Mouse (Mus musculus): ENCODE results near the gene Vmn1r83. TPM values are rescaled to one million over a fixed set of nuclear protein-coding genes. Genes with fewer than 3 reads are reported as not detected.

Gene Vmn1r83
- total RNA-seq (2021), result not detected
- long read RNA-seq, experiment 1, result 0 reads
- long read RNA-seq, experiment 2, result 0 reads

- no peak for DNase-seq (ENCODE audit: low spot score in 2 of 2)
These were observed at the start of gene Vmn1r83 for GRCm38 (mm10) chr7:12329381-12329780. Vmn1r83 (minus strand) TSS chr7:12329481.

GRCm38 (mm10) chr7:12369173-12369572 is 39.9 kb upstream of the Vmn1r83 start, which contains the start of gene Vmn1r84:
Vmn1r84 (minus strand) TSS chr7:12369273.
- DNase-seq (ENCODE audit: low spot score in 2 of 2), result no peak

- DNase-seq (ENCODE audit: low spot score in 2 of 2), result no peak
These were observed 29.2 kb downstream of the Vmn1r83 start, which contains the start of gene Vmn1r82 for GRCm38 (mm10) chr7:12300130-12300529. Vmn1r82 (plus strand) TSS chr7:12300430.

Small RNA genes lying within 50 kb of the gene (microRNA-seq; reads per million reads assigned to microRNA genes)
- gene Gm23521, result 0 reads per million in 2 experiments

Other genes with a start within 250 kb of the Vmn1r83 start
- gene Vmn1r78, start 179.2 kb downstream of the Vmn1r83 start, total RNA-seq (2021), result not detected
- gene Vmn1r79, start 158.2 kb downstream of the Vmn1r83 start, total RNA-seq (2021), result not detected
- not detected for gene Vmn1r80, start 140.2 kb downstream of the Vmn1r83 start, total RNA-seq (2021)
- under 1 TPM in 1 of 2 experiments, not detected in 1; 0.02 TPM for gene Vmn1r81, start 61.2 kb downstream of the Vmn1r83 start, total RNA-seq (2021)
- not detected for gene Vmn1r82, start 29.1 kb downstream of the Vmn1r83 start, total RNA-seq (2021)
- gene Vmn1r84, start 39.8 kb upstream of the Vmn1r83 start, total RNA-seq (2021), result not detected
- 10 to 100 TPM; 10.4 to 11.2 TPM for gene Zfp551, start 93.3 kb upstream of the Vmn1r83 start, total RNA-seq (2021)
- gene Zfp606, start 148.8 kb upstream of the Vmn1r83 start, total RNA-seq (2021), result 10 to 100 TPM; 12.7 to 14.5 TPM
- gene 2900092C05Rik, start 183.0 kb upstream of the Vmn1r83 start, total RNA-seq (2021), result not detected

All from left cerebral cortex, adult 18-20 months (tissue).